Mouse (Mus musculus) cerebellum, adult 9-10 months (tissue): Measurements from ENCODE around the gene Insm2.

ENCODE experiments used
- DNase-seq: peaks from one replicate; pipeline ENCODE4 v3.0.0; 2022

Gene Insm2

GRCm38 (mm10) chr12:55607902-55608301 lies 8.7 kb downstream of the Insm2 start:
- DNase-seq = no peak

GRCm38 (mm10) chr12:55610812-55611211 lies 11.6 kb downstream of the Insm2 start:
- DNase-seq = no peak

- peak; percentile 24 for DNase-seq
Observed at GRCm38 (mm10) chr12:55620321-55620720, 21.1 kb downstream of the Insm2 start.

- no peak for DNase-seq
Observed at GRCm38 (mm10) chr12:55622615-55623245, 23.5 kb downstream of the Insm2 start.

- no peak for DNase-seq
Observed at GRCm38 (mm10) chr12:55623254-55623653, 24.0 kb downstream of the Insm2 start.

- DNase-seq = no peak
Observed at GRCm38 (mm10) chr12:55626711-55627110, 27.5 kb downstream of the Insm2 start.

- DNase-seq = no peak
Observed at GRCm38 (mm10) chr12:55648011-55648525, 48.8 kb downstream of the Insm2 start.
